8 mouse cellular contexts compared by ENCODE assay signal in the genomic region with DNA sequence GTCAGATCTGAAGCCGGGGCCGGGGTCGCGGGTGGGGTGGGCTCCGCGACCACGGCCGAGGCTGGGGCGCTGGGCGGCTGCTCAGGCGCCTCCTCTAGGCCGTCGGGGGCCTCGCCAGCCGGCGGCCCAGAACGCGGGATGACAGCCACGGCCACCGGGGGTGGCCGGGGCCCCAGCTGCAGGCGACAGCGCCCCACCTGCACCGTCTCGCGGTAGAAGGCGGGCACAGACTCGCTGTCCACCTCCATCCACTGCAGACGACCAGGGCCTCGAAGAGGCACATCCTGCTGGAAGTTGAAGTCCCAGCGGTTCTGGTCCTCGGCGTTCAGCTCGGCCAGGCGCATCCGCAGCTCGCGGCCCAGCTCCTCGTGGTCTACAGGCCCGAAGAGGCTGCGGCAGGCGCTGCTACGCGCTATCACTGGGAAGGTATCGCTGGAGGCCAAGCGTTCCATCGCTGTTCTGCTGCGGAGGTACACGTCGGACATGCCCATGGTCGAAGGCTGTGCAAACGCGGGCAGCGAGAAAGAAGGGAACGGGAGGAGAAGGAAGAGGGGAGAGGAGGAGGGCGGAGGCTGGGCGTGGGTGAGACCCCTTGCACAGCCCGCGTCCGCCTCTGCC. TPM values are rescaled to one million over a fixed set of nuclear protein-coding genes. Genes with fewer than 3 reads are reported as not detected.
DNase-seq lines count a peak whose midpoint lies in the region; ATAC-seq and TF ChIP-seq lines count a peak whose summit lies in the region.

No protein-coding gene starts in this region.

- no peak for TF ChIP-seq EP300 in heart, postnatal 0 days (IDR thresholded peaks at IDR 0.05; ENCODE audit: low read depth)

- WGBS in heart, embryonic 10.5 days = 23% methylated on average over 60 of the region's 60 CpGs
- 32% methylated on average over 53 of the region's 60 CpGs for WGBS in heart, postnatal 0 days
- WGBS in liver, embryonic 16.5 days (ENCODE audit: insufficient replicate concordance) = 29% methylated on average over 58 of the region's 60 CpGs

- peaks cover 19% of the 10 kb centered on the region; the same call in 1 of the 2 replicates for H3K36me3 ChIP-seq in heart, embryonic 10.5 days
- no peaks in the 10 kb centered on the region for H3K36me3 ChIP-seq in heart, postnatal 0 days (replicated peaks; ENCODE audit: control insufficient read depth, insufficient read depth, low read length)
- H3K36me3 ChIP-seq in liver, embryonic 16.5 days (ENCODE audit: control insufficient read depth, insufficient read depth) = no peaks in the 10 kb centered on the region

- H3K4me1 ChIP-seq in heart, embryonic 10.5 days = peaks cover 61% of the 10 kb centered on the region
- peaks cover 14% of the 10 kb centered on the region; the same call in 1 of the 2 replicates for H3K4me1 ChIP-seq in heart, postnatal 0 days (ENCODE audit: control insufficient read depth, insufficient read depth)
- H3K4me1 ChIP-seq in liver, embryonic 16.5 days (ENCODE audit: control insufficient read depth, low read depth, low read length) = peaks cover 17% of the 10 kb centered on the region

- H3K4me2 ChIP-seq in heart, postnatal 0 days (ENCODE audit: low read depth, low read length) = peak overlapping the region; percentile 82
- H3K4me2 ChIP-seq in liver, embryonic 16.5 days (ENCODE audit: low read depth, low read length) = peak overlapping the region; percentile 67

- peaks cover 17% of the 10 kb centered on the region for H3K9me3 ChIP-seq in heart, embryonic 10.5 days
- no peaks in the 10 kb centered on the region for H3K9me3 ChIP-seq in heart, postnatal 0 days (replicated peaks; ENCODE audit: control insufficient read depth, low read length)
- peaks cover 22% of the 10 kb centered on the region for H3K9me3 ChIP-seq in liver, embryonic 16.5 days (replicated peaks; ENCODE audit: control insufficient read depth, low read length)

- DNase-seq in heart, embryonic 10.5 days (ENCODE audit: low spot score) = no peak
- no peak for DNase-seq in heart, postnatal 4 days
- peak; percentile 61 for DNase-seq in ZHBTc4 (ENCODE audit: low read depth, low spot score)
- no peak for DNase-seq in heart, postnatal 0 days (ENCODE audit: low spot score)
- DNase-seq in cerebellum, postnatal 4 days (ENCODE audit: low spot score in 2 of 2) = no peak
- no peak for DNase-seq in thymus, postnatal 36 days
- no peak for DNase-seq in ovary, postnatal 10 days (ENCODE audit: low spot score)

- TF ChIP-seq CTCF in heart, postnatal 0 days (IDR thresholded peaks at IDR 0.05; ENCODE audit: low read depth) = no peak

- H3K4me3 ChIP-seq in heart, embryonic 10.5 days = peak overlapping the region; percentile 72
- H3K4me3 ChIP-seq in heart, postnatal 0 days (ENCODE audit: low read depth, low read length) = peak overlapping the region; percentile 64
- peak overlapping the region; percentile 54 for H3K4me3 ChIP-seq in liver, embryonic 16.5 days (ENCODE audit: low read depth, low read length)

- ATAC-seq in heart, postnatal 0 days (ENCODE audit: insufficient read depth, low read depth) = 0 out of 2 replicates have a peak, but pooled peaks have one; percentile 0
- ATAC-seq in liver, embryonic 16.5 days (ENCODE audit: low read depth) = no peak

- H3K9ac ChIP-seq in heart, postnatal 0 days (replicated peaks; ENCODE audit: low read depth, low read length) = peak overlapping the region; percentile 59
- H3K9ac ChIP-seq in liver, embryonic 16.5 days (ENCODE audit: low read depth, low read length) = peak overlapping the region; percentile 43

- peak overlapping the region; percentile 92 for H3K27ac ChIP-seq in heart, embryonic 10.5 days
- H3K27ac ChIP-seq in heart, postnatal 0 days (ENCODE audit: low read depth) = peak overlapping the region; percentile 61; the same call in 1 of the 2 replicates
- H3K27ac ChIP-seq in liver, embryonic 16.5 days (ENCODE audit: low read length) = no peak overlapping the region

- H3K27me3 ChIP-seq in heart, embryonic 10.5 days (ENCODE audit: insufficient read depth, poor library complexity, severe bottlenecking) = peaks cover 42% of the 10 kb centered on the region
- 0 out of 2 replicates have a peak, but pooled peaks cover 5% of the 10 kb centered on the region for H3K27me3 ChIP-seq in heart, postnatal 0 days (ENCODE audit: control insufficient read depth, insufficient read depth, low read length)
- H3K27me3 ChIP-seq in liver, embryonic 16.5 days (ENCODE audit: control insufficient read depth, insufficient read depth, low read depth, low read length) = peaks cover 43% of the 10 kb centered on the region

RNA-seq across cellular contexts. Expression of gene Cdkn1c, which starts 0.5 kb away (rescaled TPM):
- 1,495 and 1,694 TPM in 2 replicates for polyA plus RNA-seq in heart, embryonic 10.5 days (2016; fragmentation: Nextera tagmentation; extraction: Ambion mirVana)
- total RNA-seq in heart, postnatal 4 days (2021) = 10 to 100 TPM; 56.1 to 60.4 TPM
- total RNA-seq in heart, postnatal 0 days (2014; rRNA removed; ENCODE audit: low replicate concordance) = 94.6 and 143 TPM in 2 replicates
- 81.3 and 97.4 TPM in 2 replicates for polyA plus RNA-seq in heart, postnatal 0 days (2015; fragmentation: Nextera tagmentation; extraction: Ambion mirVana)
- 143 and 173 TPM in 2 replicates for polyA plus RNA-seq in liver, embryonic 16.5 days (2015; fragmentation: Nextera tagmentation; extraction: Ambion mirVana)

RNA-seq across cellular contexts. Expression of gene Slc22a18, which starts 13.2 kb away (rescaled TPM):
- 0.54 and 1.3 TPM in 2 replicates for polyA plus RNA-seq in heart, embryonic 10.5 days (2016; fragmentation: Nextera tagmentation; extraction: Ambion mirVana)
- under 1 TPM; 0.45 to 0.55 TPM for total RNA-seq in heart, postnatal 4 days (2021)
- 0.27 TPM in 1 of 2 replicates, not detected in the other for total RNA-seq in heart, postnatal 0 days (2014; rRNA removed; ENCODE audit: low replicate concordance)
- 0.60 and 0.93 TPM in 2 replicates for polyA plus RNA-seq in heart, postnatal 0 days (2015; fragmentation: Nextera tagmentation; extraction: Ambion mirVana)
- 13.0 and 14.4 TPM in 2 replicates for polyA plus RNA-seq in liver, embryonic 16.5 days (2015; fragmentation: Nextera tagmentation; extraction: Ambion mirVana)

RNA-seq across cellular contexts. Expression of gene Phlda2, which starts 42.6 kb away (rescaled TPM):
- 2.9 and 9.8 TPM in 2 replicates for polyA plus RNA-seq in heart, embryonic 10.5 days (2016; fragmentation: Nextera tagmentation; extraction: Ambion mirVana)
- not detected for total RNA-seq in heart, postnatal 4 days (2021)
- total RNA-seq in heart, postnatal 0 days (2014; rRNA removed; ENCODE audit: low replicate concordance) = 1.0 TPM in 1 of 2 replicates, not detected in the other
- polyA plus RNA-seq in heart, postnatal 0 days (2015; fragmentation: Nextera tagmentation; extraction: Ambion mirVana) = not detected in 2 replicates
- 25.8 and 25.9 TPM in 2 replicates for polyA plus RNA-seq in liver, embryonic 16.5 days (2015; fragmentation: Nextera tagmentation; extraction: Ambion mirVana)
